Mouse (Mus musculus) macrophage (primary cell): ENCODE data around the gene Prss38. TPM values are rescaled to one million over a fixed set of nuclear protein-coding genes. Genes with fewer than 3 reads are reported as not detected.

ENCODE experiments used
- H3K27ac ChIP-seq: fragments of 350-480 bp; formaldehyde crosslinking; 2 replicates; pipeline ENCODE4 v1.9.0; 2021
- H3K36me3 ChIP-seq: fragments of 350-480 bp; formaldehyde crosslinking; 2 replicates; pipeline ENCODE4 v1.9.0; 2021; ENCODE audit errors: inconsistent target
- H3K4me3 ChIP-seq: fragments of 350-480 bp; formaldehyde crosslinking; 2 replicates; pipeline ENCODE4 v1.9.0; 2021; ENCODE audit errors: inconsistent target
- H3K79me2 ChIP-seq: fragments of 350-480 bp; formaldehyde crosslinking; 2 replicates; pipeline ENCODE4 v1.9.0; 2021; ENCODE audit errors: inconsistent target
- WGBS: methylation state at CpG from one replicate; pipeline ENCODE4 v1.1.7; 2026; ENCODE audit warnings: inconsistent platforms; ENCODE audit not compliant: missing documents; 5-methylcytosine and 5-hydroxymethylcytosine counted together
- polyA plus RNA-seq: library from polyadenylated mRNA; stranded (reverse); fragments of 250-400 nt; gene quantifications from 3 replicates; pipeline ENCODE4 v1.2.4, GENCODE M21; 2018; ENCODE audit warnings: inconsistent platforms

The Prss38 gene
- polyA plus RNA-seq, 1 experiment from 2014 or later: 0.11 TPM

GRCm38 (mm10) chr11:59324777-59325176 lies 50.7 kb downstream of the Prss38 start:
- no peak overlapping the region for H3K27ac ChIP-seq
- no peak overlapping the region for H3K4me3 ChIP-seq
- H3K79me2 ChIP-seq: no peaks in the 10 kb centered on the region
- H3K36me3 ChIP-seq: no peaks in the 10 kb centered on the region
- WGBS: 78% methylated on average over 5 of the region's 5 CpGs

- no peaks in the 10 kb centered on the region for H3K79me2 ChIP-seq
- WGBS: 85% methylated on average over 3 of the region's 3 CpGs
Measured at GRCm38 (mm10) chr11:59322988-59323387, 52.5 kb downstream of the Prss38 start.

More at GRCm38 (mm10) chr11:59322988-59323387, 52.5 kb downstream of the Prss38 start:
- Histone ChIP-seq H3K4me3 (no peak overlapping the region), H3K27ac (no peak overlapping the region), H3K36me3 (no peaks in the 10 kb centered on the region)

Other genes starting within 250 kb of the Prss38 start
- 0.01 TPM in 1 of 3 replicates, not detected in the others for gene Obscn, start 239.3 kb downstream of the Prss38 start, polyA plus RNA-seq
- 2.9 to 4.7 TPM (median 3.3 TPM) in 3 replicates for gene Iba57, start 211.9 kb downstream of the Prss38 start, polyA plus RNA-seq
- not detected in 3 replicates for gene Gjc2, start 192.4 kb downstream of the Prss38 start, polyA plus RNA-seq
- gene Guk1, start 183.4 kb downstream of the Prss38 start, polyA plus RNA-seq: 11.6 to 29.1 TPM (median 24.4 TPM) in 3 replicates
- 17.9 to 36.6 TPM (median 21.0 TPM) in 3 replicates for gene Mrpl55, start 173.2 kb downstream of the Prss38 start, polyA plus RNA-seq
- gene 2310033P09Rik, start 167.3 kb downstream of the Prss38 start, polyA plus RNA-seq: 17.8 to 25.4 TPM (median 20.3 TPM) in 3 replicates
- 397 to 494 TPM (median 402 TPM) in 3 replicates for gene Arf1, start 147.4 kb downstream of the Prss38 start, polyA plus RNA-seq
- not detected in 3 replicates for gene Wnt3a, start 84.9 kb downstream of the Prss38 start, polyA plus RNA-seq
- gene Wnt9a, start 68.7 kb downstream of the Prss38 start, polyA plus RNA-seq: 0.10 to 0.41 TPM (median 0.34 TPM) in 3 replicates
- 3.3 to 4.3 TPM (median 3.3 TPM) in 3 replicates for gene Jmjd4, start 74.4 kb upstream of the Prss38 start, polyA plus RNA-seq
- gene Snap47, start 75.5 kb upstream of the Prss38 start, polyA plus RNA-seq: 20.2 to 31.5 TPM (median 30.9 TPM) in 3 replicates
- gene Zfp867, start 96.8 kb upstream of the Prss38 start, polyA plus RNA-seq: 1.2 to 1.7 TPM (median 1.6 TPM) in 3 replicates
- gene Zkscan17, start 151.1 kb upstream of the Prss38 start, polyA plus RNA-seq: 10.8 to 16.3 TPM (median 11.7 TPM) in 3 replicates
- gene Nlrp3, start 165.9 kb upstream of the Prss38 start, polyA plus RNA-seq: 12.7 to 36.4 TPM (median 25.2 TPM) in 3 replicates
- gene Olfr222, start 200.6 kb upstream of the Prss38 start, polyA plus RNA-seq: not detected in 3 replicates
- not detected in 3 replicates for gene Olfr223, start 217.6 kb upstream of the Prss38 start, polyA plus RNA-seq